Mouse (Mus musculus) MEL (cell line): Measurements from ENCODE around the gene Hmgb1. TPM values are rescaled to one million over a fixed set of nuclear protein-coding genes. Genes with fewer than 3 reads are reported as not detected.

ENCODE experiments used
- DNase-seq: peaks from one replicate; pipeline ENCODE4 v3.0.0; 2011; ENCODE audit warnings: low read depth, low spot score
- H3K27ac ChIP-seq: 2 replicates; pipeline ENCODE4 v1.5.1; 2012; ENCODE audit warnings: low read depth, mild to moderate bottlenecking, control low read depth, low read length, moderate library complexity; ENCODE audit not compliant: control insufficient read depth
- H3K27me3 ChIP-seq, 2 experiments: fragments of 150-350 bp in 1 of 2; sonication (generic) in 1 of 2; 2 replicates each; pipeline ENCODE4 v1.6.1; 2012; ENCODE audit warnings: low read length in 2 of 2, mild to moderate bottlenecking in 2 of 2, improper control_type of control experiment in 1 of 2, moderate library complexity in 1 of 2; ENCODE audit not compliant: insufficient read depth in 2 of 2, control insufficient read depth in 1 of 2
- H3K36me3 ChIP-seq, 2 experiments: 2 replicates each; pipeline ENCODE4 v1.6.1; 2012 to 2014; ENCODE audit warnings: low read length in 2 of 2, improper control_type of control experiment in 1 of 2, inconsistent platforms in 1 of 2, mild to moderate bottlenecking in 1 of 2; ENCODE audit not compliant: insufficient read depth in 2 of 2, control insufficient read depth in 1 of 2
- H3K4me1 ChIP-seq, 2 experiments: fragments of 150-350 bp in 1 of 2; sonication (generic) in 1 of 2; 2 replicates each; pipeline ENCODE4 v1.6.1; 2012; ENCODE audit warnings: low read length in 2 of 2, improper control_type of control experiment in 1 of 2, mild to moderate bottlenecking in 1 of 2; ENCODE audit not compliant: insufficient read depth in 2 of 2, control insufficient read depth in 1 of 2
- H3K4me3 ChIP-seq, 2 experiments: fragments of 150-350 bp in 1 of 2; sonication (generic) in 1 of 2; 2 replicates each; pipeline ENCODE4 v1.5.1; 2012; ENCODE audit warnings: low read depth in 2 of 2, low read length in 2 of 2, mild to moderate bottlenecking in 2 of 2, moderate library complexity in 2 of 2, control low read depth in 1 of 2, improper control_type of control experiment in 1 of 2; ENCODE audit not compliant: control insufficient read depth in 1 of 2, insufficient read depth in 1 of 2
- H3K79me2 ChIP-seq: 2 replicates; pipeline ENCODE4 v1.6.1; 2012; ENCODE audit warnings: mild to moderate bottlenecking, low read length, moderate library complexity; ENCODE audit not compliant: control insufficient read depth, poor library complexity, insufficient read depth
- H3K9ac ChIP-seq: 2 replicates; pipeline ENCODE4 v1.6.1; 2012; ENCODE audit warnings: low read depth, mild to moderate bottlenecking, control low read depth, low read length, moderate library complexity; ENCODE audit not compliant: control insufficient read depth, poor library complexity, severe bottlenecking
- H3K9me3 ChIP-seq: fragments of 150-350 bp; sonication (generic); replicated peaks from 2 replicates; pipeline ENCODE4 v1.6.1; 2012; ENCODE audit warnings: mild to moderate bottlenecking, low read length, improper control_type of control experiment, moderate library complexity; ENCODE audit not compliant: insufficient read depth
- CHD2 ChIP-seq: IDR thresholded peaks from 2 replicates; pipeline ENCODE4 v1.6.1; 2011; ENCODE audit warnings: low read length, improper control_type of control experiment
- E2F4 ChIP-seq: IDR thresholded peaks from 2 replicates; pipeline ENCODE4 v1.6.1; 2011; ENCODE audit warnings: low read depth, low read length, improper control_type of control experiment, borderline replicate concordance
- EP300 ChIP-seq, 2 experiments: IDR thresholded peaks; 2 replicates each; pipeline ENCODE4 v1.6.1; 2011; ENCODE audit warnings: improper control_type of control experiment in 2 of 2, low read length in 2 of 2, low read depth in 1 of 2, mild to moderate bottlenecking in 1 of 2
- GABPA ChIP-seq: IDR thresholded peaks from 2 replicates; pipeline ENCODE4 v1.6.1; 2012; ENCODE audit warnings: low read depth, mild to moderate bottlenecking, inconsistent platforms, low read length, improper control_type of control experiment, moderate library complexity
- HCFC1 ChIP-seq: IDR thresholded peaks from 2 replicates; pipeline ENCODE4 v1.6.1; 2012; ENCODE audit warnings: low read depth, mild to moderate bottlenecking, inconsistent platforms, low read length, improper control_type of control experiment, moderate library complexity
- KAT2A ChIP-seq: conservative IDR thresholded peaks from 2 replicates; pipeline ENCODE4 v1.6.1; 2012; ENCODE audit warnings: low read depth, low read length, improper control_type of control experiment, inconsistent platforms
- MAX ChIP-seq: IDR thresholded peaks from 2 replicates; pipeline ENCODE4 v1.6.1; 2011; ENCODE audit warnings: low read length, improper control_type of control experiment
- MAZ ChIP-seq: IDR thresholded peaks from 2 replicates; pipeline ENCODE4 v1.6.1; 2012; ENCODE audit warnings: low read depth, mild to moderate bottlenecking, inconsistent platforms, low read length, improper control_type of control experiment
- MEF2A ChIP-seq: IDR thresholded peaks from 2 replicates; pipeline ENCODE4 v1.6.1; 2014; ENCODE audit warnings: low read depth, mild to moderate bottlenecking, inconsistent platforms, low read length, improper control_type of control experiment; ENCODE audit not compliant: poor library complexity, insufficient replicate concordance, severe bottlenecking; ENCODE audit errors: extremely low read depth
- MYB ChIP-seq: IDR thresholded peaks from 2 replicates; pipeline ENCODE4 v1.6.1; 2011; ENCODE audit warnings: mild to moderate bottlenecking, low read depth, low read length, improper control_type of control experiment
- MYC ChIP-seq: IDR thresholded peaks from 2 replicates; pipeline ENCODE4 v1.6.1; 2011; ENCODE audit warnings: low read depth, mild to moderate bottlenecking, low read length, improper control_type of control experiment, moderate library complexity
- NELFE ChIP-seq: IDR thresholded peaks from 2 replicates; pipeline ENCODE4 v1.6.1; 2011; ENCODE audit warnings: low read depth, low read length, improper control_type of control experiment
- POLR2A ChIP-seq, 2 experiments: IDR thresholded peaks; 2 replicates each; pipeline ENCODE4 v1.6.1; 2011 to 2012; ENCODE audit warnings: low read length in 2 of 2, mild to moderate bottlenecking in 2 of 2, control low read depth in 1 of 2, improper control_type of control experiment in 1 of 2, low read depth in 1 of 2, moderate library complexity in 1 of 2; ENCODE audit not compliant: control insufficient read depth in 1 of 2, insufficient read depth in 1 of 2, poor library complexity in 1 of 2
- POLR2AphosphoS5 ChIP-seq: IDR thresholded peaks from 2 replicates; pipeline ENCODE4 v1.6.1; 2012; ENCODE audit warnings: low read depth, borderline replicate concordance, mild to moderate bottlenecking, inconsistent platforms, low read length, moderate library complexity, mixed read lengths
- RCOR1 ChIP-seq: IDR thresholded peaks from 2 replicates; pipeline ENCODE4 v1.6.1; 2012; ENCODE audit warnings: low read depth, mild to moderate bottlenecking, inconsistent platforms, low read length, improper control_type of control experiment
- SIN3A ChIP-seq: IDR thresholded peaks from 2 replicates; pipeline ENCODE4 v1.6.1; 2012; ENCODE audit warnings: low read length, improper control_type of control experiment, inconsistent platforms
- TCF12 ChIP-seq: IDR thresholded peaks from 2 replicates; pipeline ENCODE4 v1.6.1; 2014; ENCODE audit warnings: low read depth, mild to moderate bottlenecking, inconsistent platforms, low read length, improper control_type of control experiment, moderate library complexity
- UBTF ChIP-seq: IDR thresholded peaks from 2 replicates; pipeline ENCODE4 v1.6.1; 2012; ENCODE audit warnings: low read depth, mild to moderate bottlenecking, inconsistent platforms, low read length, improper control_type of control experiment, moderate library complexity, borderline replicate concordance; ENCODE audit not compliant: insufficient read depth
- USF2 ChIP-seq, 2 experiments: IDR thresholded peaks; 2 replicates each; pipeline ENCODE4 v1.6.1; 2011 to 2012; ENCODE audit warnings: improper control_type of control experiment in 2 of 2, low read length in 2 of 2, borderline replicate concordance in 1 of 2, inconsistent platforms in 1 of 2, low read depth in 1 of 2, mild to moderate bottlenecking in 1 of 2; ENCODE audit not compliant: insufficient read depth in 1 of 2
- polyA plus RNA-seq, 2 experiments: library from polyadenylated mRNA; stranded (reverse) in 1 of 2; unstranded in 1 of 2; fragments of >175 nt in 1 of 2; fragments of >200 nt in 1 of 2; gene quantifications; 2 replicates each; pipeline versions ENCODE4 v1.2.1 to v1.2.4; 2012; ENCODE audit warnings: low replicate concordance in 2 of 2, low read depth in 1 of 2; ENCODE audit not compliant: insufficient read length in 2 of 2, insufficient read depth in 1 of 2, missing spikeins in 1 of 2
- total RNA-seq: library from RNA; depleted of rRNA; stranded (reverse); fragments of 300-350 nt; gene quantifications from 2 replicates; pipeline ENCODE4 v1.2.3, GENCODE M21; 2012

Hmgb1 gene
- total and polyA plus RNA-seq, 3 experiments: 600 to 678 TPM; not detected in 1

- TF ChIP-seq KAT2A (no peak), HCFC1 (0 out of 2 replicates have a peak, but pooled peaks have one; percentile 33), EP300 (IDR thresholded peaks at IDR 0.05; ENCODE audit: low read depth in 1 of 2, low read length in 2 of 2) (peak; percentile 67 to 77)
Observed at GRCm38 (mm10) chr5:149134751-149135454, 49.4 kb downstream of the Hmgb1 start (continued).

GRCm38 (mm10) chr5:149128473-149128872 is 55.8 kb downstream of the Hmgb1 start:
- Histone ChIP-seq H3K27ac (no peak overlapping the region), H3K4me1 (no peaks in the 10 kb centered on the region), H3K79me2 (no peaks in the 10 kb centered on the region), H3K9me3 (no peaks in the 10 kb centered on the region), H3K4me3 (no peak overlapping the region), H3K9ac (no peak overlapping the region), H3K27me3 (0 out of 4 replicates have a peak, but pooled peaks cover 0 to 3% of the 10 kb centered on the region in 2 experiments), H3K36me3 (no peaks in the 10 kb centered on the region)
- no peak for DNase-seq
- TF ChIP-seq MAZ (no peak), MYB (no peak), MEF2A (no peak), HCFC1 (no peak), POLR2A (IDR thresholded peaks at IDR 0.05; ENCODE audit: control insufficient read depth in 1 of 2, insufficient read depth in 1 of 2, low read depth in 1 of 2, low read length in 2 of 2, poor library complexity in 1 of 2) (no peak), E2F4 (no peak), TCF12 (no peak), RCOR1 (no peak), NELFE (no peak), USF2 (IDR thresholded peaks at IDR 0.05; ENCODE audit: borderline replicate concordance in 1 of 2, insufficient read depth in 1 of 2, low read depth in 1 of 2, low read length in 2 of 2) (no peak), GABPA (no peak), POLR2AphosphoS5 (no peak), SIN3A (no peak), MYC (no peak), MAX (no peak), CHD2 (no peak), UBTF (no peak)
